Mouse (Mus musculus) bone marrow macrophage, adult 2 months (primary cell): Measurements from ENCODE around the gene Gm16867.
"Not testable (repeated sequence)": the region's sequence is repeated elsewhere in the genome, so short reads cannot be mapped to it uniquely, and the experiment has no call there.

Experiments used
- CTCF ChIP-seq: IDR thresholded peaks from 2 replicates; pipeline ENCODE4 v1.5.1; 2012; ENCODE audit warnings: low read depth, mild to moderate bottlenecking, low read length, moderate library complexity
- POLR2A ChIP-seq: IDR thresholded peaks from 2 replicates; pipeline ENCODE4 v1.6.1; 2012; ENCODE audit warnings: mild to moderate bottlenecking, low read depth, low read length, borderline replicate concordance

DNA sequence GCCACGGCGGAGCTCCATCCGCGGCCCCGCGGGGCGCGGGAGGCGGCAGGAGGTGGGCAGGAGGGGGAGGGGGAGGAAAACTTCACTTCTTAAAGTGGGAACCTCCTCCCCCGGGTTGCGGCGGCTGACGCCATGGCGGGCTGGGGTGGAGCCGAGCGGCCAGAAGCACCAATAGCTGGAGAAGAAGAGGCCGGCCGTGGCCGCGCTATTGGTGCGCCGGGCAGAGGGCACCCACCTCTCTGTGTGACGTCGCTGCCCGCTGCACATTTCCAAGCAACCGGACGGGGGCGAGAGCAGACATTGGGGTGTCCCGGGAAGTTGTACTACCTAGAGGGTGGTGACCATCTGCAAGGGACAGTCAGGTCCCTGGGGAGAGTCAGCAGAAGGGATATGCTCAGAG lies at the start of gene Gm16867:
- not testable (repeated sequence) for TF ChIP-seq CTCF, POLR2A
